Mouse (Mus musculus): ENCODE data around the gene Msi1.

The Msi1 gene

GRCm38 (mm10) chr5:115449247-115449646 lies 19.8 kb downstream of the Msi1 start:
- TF ChIP-seq CTCF (conservative IDR thresholded peaks at IDR 0.05; ENCODE audit: low read length) = no peak
- no peak for TF ChIP-seq POU5F1 (IDR thresholded peaks at IDR 0.05; ENCODE audit: borderline replicate concordance, low read length)
- no peak for TF ChIP-seq NANOG (IDR thresholded peaks at IDR 0.05; ENCODE audit: borderline replicate concordance, low read length)
- Histone ChIP-seq H3K4me3 (replicated peaks; ENCODE audit: low read length) (no peak overlapping the region), H3K9me3 (ENCODE audit: low read length) (no peaks in the 10 kb centered on the region), H3K36me3 (ENCODE audit: insufficient read depth, low read length) (peaks cover 30% of the 10 kb centered on the region), H3K4me1 (replicated peaks; ENCODE audit: low read depth, low read length) (peaks cover 88% of the 10 kb centered on the region), H3K27me3 (ENCODE audit: insufficient read depth, low read length) (peaks cover 3% of the 10 kb centered on the region; the same call in 1 of the 2 replicates)

- peaks cover 86% of the 10 kb centered on the region for H3K4me1 ChIP-seq (replicated peaks; ENCODE audit: low read depth, low read length)
- peaks cover 3% of the 10 kb centered on the region; the same call in 1 of the 2 replicates for H3K27me3 ChIP-seq (ENCODE audit: insufficient read depth, low read length)
- TF ChIP-seq NANOG (IDR thresholded peaks at IDR 0.05; ENCODE audit: borderline replicate concordance, low read length) (no peak), POU5F1 (IDR thresholded peaks at IDR 0.05; ENCODE audit: borderline replicate concordance, low read length) (no peak), CTCF (conservative IDR thresholded peaks at IDR 0.05; ENCODE audit: low read length) (no peak)
- peaks cover 23% of the 10 kb centered on the region for H3K36me3 ChIP-seq (ENCODE audit: insufficient read depth, low read length)
- peak overlapping the region; percentile 57 for H3K4me3 ChIP-seq (replicated peaks; ENCODE audit: low read length)
- H3K9me3 ChIP-seq (ENCODE audit: low read length) = no peaks in the 10 kb centered on the region
Measured at GRCm38 (mm10) chr5:115450410-115451317, 21.3 kb downstream of the Msi1 start.

- Histone ChIP-seq H3K4me1 (replicated peaks; ENCODE audit: low read depth, low read length) (peaks cover 66% of the 10 kb centered on the region), H3K36me3 (ENCODE audit: insufficient read depth, low read length) (peaks cover 9% of the 10 kb centered on the region; the same call in 1 of the 2 replicates), H3K4me3 (replicated peaks; ENCODE audit: low read length) (peak overlapping the region; percentile 39), H3K9me3 (ENCODE audit: low read length) (no peaks in the 10 kb centered on the region), H3K27me3 (ENCODE audit: insufficient read depth, low read length) (no peaks in the 10 kb centered on the region)
- no peak for TF ChIP-seq NANOG (IDR thresholded peaks at IDR 0.05; ENCODE audit: borderline replicate concordance, low read length)
- no peak for TF ChIP-seq CTCF (conservative IDR thresholded peaks at IDR 0.05; ENCODE audit: low read length)
- no peak for TF ChIP-seq POU5F1 (IDR thresholded peaks at IDR 0.05; ENCODE audit: borderline replicate concordance, low read length)
Measured at GRCm38 (mm10) chr5:115454422-115455090, 25.2 kb downstream of the Msi1 start.

GRCm38 (mm10) chr5:115455838-115456237 lies 26.4 kb downstream of the Msi1 start:
- TF ChIP-seq CTCF (conservative IDR thresholded peaks at IDR 0.05; ENCODE audit: low read length) = no peak
- TF ChIP-seq NANOG (IDR thresholded peaks at IDR 0.05; ENCODE audit: borderline replicate concordance, low read length) = no peak
- TF ChIP-seq POU5F1 (IDR thresholded peaks at IDR 0.05; ENCODE audit: borderline replicate concordance, low read length) = no peak
- peaks cover 62% of the 10 kb centered on the region for H3K4me1 ChIP-seq (replicated peaks; ENCODE audit: low read depth, low read length)
- peaks cover 9% of the 10 kb centered on the region; the same call in 1 of the 2 replicates for H3K36me3 ChIP-seq (ENCODE audit: insufficient read depth, low read length)

GRCm38 (mm10) chr5:115458918-115459317 lies 29.5 kb downstream of the Msi1 start:
- no peaks in the 10 kb centered on the region for H3K36me3 ChIP-seq (ENCODE audit: insufficient read depth, low read length)
- H3K4me3 ChIP-seq (replicated peaks; ENCODE audit: low read length) = no peak overlapping the region
- H3K4me1 ChIP-seq (replicated peaks; ENCODE audit: low read depth, low read length) = peaks cover 39% of the 10 kb centered on the region
- H3K9me3 ChIP-seq (ENCODE audit: low read length) = no peaks in the 10 kb centered on the region
- no peaks in the 10 kb centered on the region for H3K27me3 ChIP-seq (ENCODE audit: insufficient read depth, low read length)
- TF ChIP-seq POU5F1 (IDR thresholded peaks at IDR 0.05; ENCODE audit: borderline replicate concordance, low read length) = no peak
- no peak for TF ChIP-seq CTCF (conservative IDR thresholded peaks at IDR 0.05; ENCODE audit: low read length)

More at GRCm38 (mm10) chr5:115455838-115456237, 26.4 kb downstream of the Msi1 start:
- Histone ChIP-seq H3K9me3 (ENCODE audit: low read length) (no peaks in the 10 kb centered on the region), H3K27me3 (ENCODE audit: insufficient read depth, low read length) (no peaks in the 10 kb centered on the region), H3K4me3 (replicated peaks; ENCODE audit: low read length) (no peak overlapping the region)

GRCm38 (mm10) chr5:115464408-115465115 lies 35.2 kb downstream of the Msi1 start:
- peaks cover 50% of the 10 kb centered on the region for H3K4me1 ChIP-seq (replicated peaks; ENCODE audit: low read depth, low read length)
- H3K4me3 ChIP-seq (replicated peaks; ENCODE audit: low read length) = peak overlapping the region; percentile 87
- TF ChIP-seq CTCF (conservative IDR thresholded peaks at IDR 0.05; ENCODE audit: low read length) = peak; percentile 22
- peak; percentile 87 for TF ChIP-seq POU5F1 (IDR thresholded peaks at IDR 0.05; ENCODE audit: borderline replicate concordance, low read length)
- TF ChIP-seq NANOG (IDR thresholded peaks at IDR 0.05; ENCODE audit: borderline replicate concordance, low read length) = no peak
- no peaks in the 10 kb centered on the region for H3K27me3 ChIP-seq (ENCODE audit: insufficient read depth, low read length)
- H3K36me3 ChIP-seq (ENCODE audit: insufficient read depth, low read length) = peaks cover 34% of the 10 kb centered on the region
- no peaks in the 10 kb centered on the region for H3K9me3 ChIP-seq (ENCODE audit: low read length)

GRCm38 (mm10) chr5:115465642-115466420 lies 36.4 kb downstream of the Msi1 start, which contains the start of gene Pla2g1b:
TSS of gene Pla2g1b (plus strand) at chr5:115466262.
- H3K4me3 ChIP-seq (replicated peaks; ENCODE audit: low read length) = peak within 1 kb of the TSS; percentile 87

More at GRCm38 (mm10) chr5:115465642-115466420, 36.4 kb downstream of the Msi1 start, which contains the start of gene Pla2g1b:
- Histone ChIP-seq H3K4me1 (replicated peaks; ENCODE audit: low read depth, low read length) (peaks cover 56% of the 10 kb centered on the region), H3K36me3 (ENCODE audit: insufficient read depth, low read length) (peaks cover 46% of the 10 kb centered on the region), H3K27me3 (ENCODE audit: insufficient read depth, low read length) (no peaks in the 10 kb centered on the region), H3K9me3 (ENCODE audit: low read length) (no peaks in the 10 kb centered on the region)
- TF ChIP-seq CTCF (conservative IDR thresholded peaks at IDR 0.05; ENCODE audit: low read length) = peak; percentile 55
- no peak for TF ChIP-seq NANOG (IDR thresholded peaks at IDR 0.05; ENCODE audit: borderline replicate concordance, low read length)
- no peak for TF ChIP-seq POU5F1 (IDR thresholded peaks at IDR 0.05; ENCODE audit: borderline replicate concordance, low read length)

Measured in E14TG2a.4 (cell line).